Mouse (Mus musculus) bone marrow macrophage, adult 2 months (primary cell): ENCODE measurements at regions not wholly inside any gene's neighbourhood (a gene's known extent, or its start where the extent isn't known, plus 50 kb on each side); places are given as distances from the start of the nearest gene placed in this dataset.

Experiments used
- CTCF ChIP-seq: IDR thresholded peaks from 2 replicates; pipeline ENCODE4 v1.5.1; 2012; ENCODE audit warnings: low read depth, mild to moderate bottlenecking, low read length, moderate library complexity
- POLR2A ChIP-seq: IDR thresholded peaks from 2 replicates; pipeline ENCODE4 v1.6.1; 2012; ENCODE audit warnings: mild to moderate bottlenecking, low read depth, low read length, borderline replicate concordance

- TF ChIP-seq CTCF (no peak), POLR2A (no peak)
Observed at GRCm38 (mm10) chr9:61728115-61728514, 186.2 kb downstream of the Rplp1 start.
